ENCODE assay signal across 10 mouse cellular contexts in genomic region chr2:153516961-153517360, GRCm38 (mm10). TPM values are rescaled to one million over a fixed set of nuclear protein-coding genes. Genes with fewer than 3 reads are reported as not detected.
DNase-seq lines count a peak whose midpoint lies in the region; ATAC-seq and TF ChIP-seq lines count a peak whose summit lies in the region.
"Had no signal": no experiment of that assay in that cellular context is flagged by ENCODE, and none has a peak within 500 bp of the region (broad histone marks: within the 10 kb centered on the region; RNA-seq: fewer than 3 reads in every experiment).

No protein-coding gene starts in this region.

- no peak overlapping the region for H3K4me3 ChIP-seq in gastrocnemius, adult 2 months
- H3K4me3 ChIP-seq in neural tube, embryonic 11.5 days (ENCODE audit: low read depth, low read length): no peak overlapping the region
- H3K4me3 ChIP-seq in intestine, postnatal 0 days (ENCODE audit: low read depth, low read length): no peak overlapping the region
- H3K4me3 ChIP-seq in stomach, embryonic 15.5 days (replicated peaks): no peak overlapping the region
- H3K4me3 ChIP-seq: heart, embryonic 13.5 days; limb, embryonic 15.5 days had no signal

- no peaks in the 10 kb centered on the region for H3K9me3 ChIP-seq in neural tube, embryonic 11.5 days (ENCODE audit: control insufficient read depth, low read length)
- no peaks in the 10 kb centered on the region for H3K9me3 ChIP-seq in intestine, postnatal 0 days (ENCODE audit: control insufficient read depth)
- no peaks in the 10 kb centered on the region for H3K9me3 ChIP-seq in stomach, embryonic 15.5 days
- H3K9me3 ChIP-seq: heart, embryonic 13.5 days; limb, embryonic 15.5 days had no signal

- peaks cover 2% of the 10 kb centered on the region for H3K4me1 ChIP-seq in neural tube, embryonic 11.5 days (ENCODE audit: control insufficient read depth, insufficient read depth, low read length)
- H3K4me1 ChIP-seq in intestine, postnatal 0 days (replicated peaks; ENCODE audit: control insufficient read depth, insufficient read depth, low read length): no peaks in the 10 kb centered on the region
- H3K4me1 ChIP-seq in stomach, embryonic 15.5 days: peaks cover 5% of the 10 kb centered on the region; the same call in 1 of the 2 replicates

- TF ChIP-seq CTCF in gastrocnemius, adult 2 months (IDR thresholded peaks at IDR 0.05): peak; percentile 37
- TF ChIP-seq CTCF in intestine, postnatal 0 days (IDR thresholded peaks at IDR 0.05; ENCODE audit: low read depth): peak; percentile 79

- intact Hi-C loops in gastrocnemius, adult 2 months (cut with DNase I): no loop called here

- no peaks in the 10 kb centered on the region for H3K27me3 ChIP-seq in neural tube, embryonic 11.5 days (ENCODE audit: control insufficient read depth, insufficient read depth, low read length)
- no peaks in the 10 kb centered on the region for H3K27me3 ChIP-seq in intestine, postnatal 0 days (replicated peaks; ENCODE audit: control insufficient read depth, insufficient read depth, low read length)
- no peaks in the 10 kb centered on the region for H3K27me3 ChIP-seq in stomach, embryonic 15.5 days (replicated peaks)
- H3K27me3 ChIP-seq: heart, embryonic 13.5 days; limb, embryonic 15.5 days had no signal

- DNase-seq in gastrocnemius, adult 2 months: no peak
- no peak for DNase-seq in gastrocnemius, postnatal 10 days
- DNase-seq in neural tube, embryonic 11.5 days (ENCODE audit: low spot score): peak; percentile 36
- no peak for DNase-seq in neural tube, embryonic 10.5 days (ENCODE audit: extremely low spot score, low spot score)
- DNase-seq in spleen, postnatal 10 days (ENCODE audit: low spot score in 2 of 2): no peak
- DNase-seq in left cerebral cortex, adult 8-10 months (ENCODE audit: low spot score in 2 of 2): no peak

- 50% methylated on average over 4 of the region's 4 CpGs for WGBS in neural tube, embryonic 11.5 days
- 21% methylated on average over 4 of the region's 4 CpGs for WGBS in intestine, postnatal 0 days
- 47% methylated on average over 4 of the region's 4 CpGs for WGBS in stomach, embryonic 15.5 days

- no peak overlapping the region for H3K27ac ChIP-seq in gastrocnemius, adult 2 months
- no peak overlapping the region for H3K27ac ChIP-seq in neural tube, embryonic 11.5 days (ENCODE audit: low read depth, low read length)
- no peak overlapping the region for H3K27ac ChIP-seq in intestine, postnatal 0 days (ENCODE audit: low read depth, low read length)
- H3K27ac ChIP-seq in stomach, embryonic 15.5 days: no peak overlapping the region
- H3K27ac ChIP-seq: heart, embryonic 13.5 days; limb, embryonic 15.5 days had no signal

- no peak overlapping the region for H3K9ac ChIP-seq in neural tube, embryonic 11.5 days (ENCODE audit: low read length)
- no peak overlapping the region for H3K9ac ChIP-seq in intestine, postnatal 0 days (ENCODE audit: low read depth, low read length)
- H3K9ac ChIP-seq in stomach, embryonic 15.5 days: no peak overlapping the region
- H3K9ac ChIP-seq: limb, embryonic 15.5 days had no signal

- no peak for ATAC-seq in neural tube, embryonic 11.5 days (ENCODE audit: insufficient read depth, low FRiP score, low TSS enrichment)
- peak; percentile 82 for ATAC-seq in intestine, postnatal 0 days
- ATAC-seq in stomach, embryonic 15.5 days (ENCODE audit: insufficient read depth, low FRiP score, low read depth): peak; percentile 74

- no peak overlapping the region for H3K4me2 ChIP-seq in neural tube, embryonic 11.5 days (ENCODE audit: low read depth)
- H3K4me2 ChIP-seq in intestine, postnatal 0 days (replicated peaks; ENCODE audit: low read depth): no peak overlapping the region
- no peak overlapping the region for H3K4me2 ChIP-seq in stomach, embryonic 15.5 days
- H3K4me2 ChIP-seq: heart, embryonic 13.5 days; limb, embryonic 15.5 days had no signal

- no peaks in the 10 kb centered on the region for H3K36me3 ChIP-seq in neural tube, embryonic 11.5 days (ENCODE audit: control insufficient read depth, insufficient read depth, low read length)
- no peaks in the 10 kb centered on the region for H3K36me3 ChIP-seq in intestine, postnatal 0 days (ENCODE audit: control insufficient read depth, insufficient read depth)
- H3K36me3 ChIP-seq in stomach, embryonic 15.5 days: no peaks in the 10 kb centered on the region
- H3K36me3 ChIP-seq: heart, embryonic 13.5 days; limb, embryonic 15.5 days had no signal

RNA-seq across cellular contexts. Expression of gene Nol4l, which starts 12.8 kb away (rescaled TPM):
- 1 to 10 TPM; 1.0 to 1.2 TPM for total RNA-seq in gastrocnemius, adult 2 months (2021)
- total RNA-seq in gastrocnemius, postnatal 10 days (2021): 1 to 10 TPM; 4.3 to 6.3 TPM
- polyA plus RNA-seq in neural tube, embryonic 11.5 days (2014; fragmentation: Nextera tagmentation; extraction: Ambion mirVana): 32.1 and 37.5 TPM in 2 replicates
- polyA plus RNA-seq in intestine, postnatal 0 days (2015; fragmentation: Nextera tagmentation; extraction: Ambion mirVana): 21.9 and 25.2 TPM in 2 replicates
- 14.3 and 16.4 TPM in 2 replicates for polyA plus RNA-seq in stomach, embryonic 15.5 days (2015; fragmentation: Nextera tagmentation; extraction: Ambion mirVana)
- 10 to 100 TPM; 41.1 to 48.9 (median 45.1) TPM for total RNA-seq in left cerebral cortex, adult 8-10 months (2022)

RNA-seq across cellular contexts. Expression of gene 4930404H24Rik, which starts 24.4 kb away (rescaled TPM):
- not detected for total RNA-seq in gastrocnemius, adult 2 months (2021)
- total RNA-seq in gastrocnemius, postnatal 10 days (2021): not detected
- not detected in 2 replicates for polyA plus RNA-seq in neural tube, embryonic 11.5 days (2014; fragmentation: Nextera tagmentation; extraction: Ambion mirVana)
- polyA plus RNA-seq in intestine, postnatal 0 days (2015; fragmentation: Nextera tagmentation; extraction: Ambion mirVana): not detected in 2 replicates
- not detected in 2 replicates for polyA plus RNA-seq in stomach, embryonic 15.5 days (2015; fragmentation: Nextera tagmentation; extraction: Ambion mirVana)
- not detected for total RNA-seq in left cerebral cortex, adult 8-10 months (2022)
- polyA plus RNA-seq: heart, embryonic 13.5 days; limb, embryonic 15.5 days had no signal

Comparison
In these comparisons a context has a peak if more than half of its experiments do, and no peak if none do; other contexts are left out.
1. RNA of gene Nol4l, which starts 12.8 kb away (total RNA-seq): 41.1 to 48.9 TPM in left cerebral cortex, adult 8-10 months; 4.3 to 6.3 TPM in gastrocnemius, postnatal 10 days and 1.0 to 1.2 TPM in gastrocnemius, adult 2 months; every median in the first group is over 4 times any median in the second.